Mouse (Mus musculus) CD4-positive, CD25-positive, alpha-beta regulatory T cell, adult 4 months (primary cell): ENCODE measurements around the gene Slc31a1. TPM values are rescaled to one million over a fixed set of nuclear protein-coding genes. Genes with fewer than 3 reads are reported as not detected.

Source experiments
- ATAC-seq: one replicate; pipeline ENCODE4 v1.8.0; 2017
- polyA plus RNA-seq, 2 experiments: library from polyadenylated mRNA; unstranded; fragments of 100-300 nt; shearing (Covaris generic); gene quantifications; one replicate each; pipeline ENCODE4 v1.2.1; 2017

Gene Slc31a1
- polyA plus RNA-seq, 2 experiments from 2014 or later = 7.3 to 11.7 TPM

DNA sequence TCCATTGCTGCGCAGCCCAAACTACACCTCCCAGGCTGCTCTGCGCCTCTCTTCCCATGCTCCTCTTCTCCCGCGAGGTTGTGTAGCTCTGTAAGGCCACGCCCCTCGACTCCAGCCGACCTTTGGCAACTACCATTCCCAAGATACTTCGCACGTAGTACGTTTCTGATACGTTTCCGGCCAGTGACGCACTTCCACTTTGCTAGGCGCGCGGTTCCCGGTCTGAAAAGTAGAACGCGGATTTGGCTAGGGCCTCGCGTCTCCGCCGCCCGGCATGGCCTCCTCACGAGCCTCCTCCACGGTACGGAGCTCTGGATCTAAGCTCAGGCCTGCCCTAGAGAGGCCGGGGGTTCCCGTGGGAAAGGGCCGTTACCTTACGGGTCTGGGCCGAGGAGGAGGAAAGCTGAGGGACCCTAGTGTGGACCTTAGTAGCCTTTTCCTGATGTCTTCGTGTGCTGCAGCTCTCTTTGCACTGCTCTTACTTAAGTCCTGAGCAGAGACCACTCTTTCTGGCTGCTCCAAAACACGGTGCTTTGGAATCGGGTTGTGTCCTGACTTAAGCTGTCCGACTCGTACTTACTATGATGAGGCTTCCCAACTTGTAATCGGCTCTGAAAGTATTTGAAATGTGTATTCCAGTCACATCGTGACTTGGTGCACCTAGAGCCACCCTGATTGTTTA is 48.2 kb downstream of the Slc31a1 start, which contains the start of the genes Cdc26 and Prpf4:
Cdc26 (minus strand) TSS at position 42 of the 682 bp plus-strand sequence.
Prpf4 (plus strand) TSS at position 197 of the 682 bp plus-strand sequence.
- ATAC-seq = peak; percentile 97

DNA sequence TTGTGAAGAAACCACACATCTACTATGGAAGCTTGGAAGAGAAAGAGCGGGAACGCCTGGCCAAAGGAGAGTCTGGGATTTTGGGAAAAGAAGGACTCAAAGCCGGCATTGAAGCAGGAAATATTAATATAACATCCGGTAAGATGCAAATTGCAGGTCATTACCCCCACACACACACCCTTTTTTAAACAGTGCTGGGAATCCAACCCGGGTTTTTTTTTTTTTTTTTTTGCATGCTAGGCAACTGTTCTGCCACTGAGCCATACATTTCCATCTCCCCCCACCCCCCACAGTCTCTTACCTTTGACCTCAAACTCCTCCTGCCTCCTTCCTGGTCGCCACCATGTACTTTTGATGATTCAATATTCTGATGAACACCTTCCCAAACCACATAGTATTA is 49.1 kb downstream of the Slc31a1 start:
- ATAC-seq = no peak

DNA sequence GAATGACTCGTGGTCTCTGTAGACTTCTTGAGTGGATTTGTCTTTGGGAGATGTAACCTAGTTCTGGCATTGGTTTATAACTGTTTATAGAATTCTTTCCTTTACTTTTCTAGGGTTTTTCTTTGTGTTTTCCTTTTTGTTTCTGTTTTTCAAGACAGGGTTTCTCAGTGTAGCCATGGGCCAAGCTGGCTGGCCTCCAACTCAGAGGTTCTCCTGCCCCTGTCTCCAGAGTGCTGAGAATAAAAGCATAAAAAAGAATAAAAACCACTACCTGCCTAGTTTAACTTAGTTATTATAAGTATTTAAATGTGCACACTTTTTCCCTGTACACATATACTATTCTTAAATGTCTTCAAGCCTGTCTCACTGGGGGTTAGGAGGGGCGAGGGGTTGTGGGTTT is 49.8 kb downstream of the Slc31a1 start:
- ATAC-seq = no peak

DNA sequence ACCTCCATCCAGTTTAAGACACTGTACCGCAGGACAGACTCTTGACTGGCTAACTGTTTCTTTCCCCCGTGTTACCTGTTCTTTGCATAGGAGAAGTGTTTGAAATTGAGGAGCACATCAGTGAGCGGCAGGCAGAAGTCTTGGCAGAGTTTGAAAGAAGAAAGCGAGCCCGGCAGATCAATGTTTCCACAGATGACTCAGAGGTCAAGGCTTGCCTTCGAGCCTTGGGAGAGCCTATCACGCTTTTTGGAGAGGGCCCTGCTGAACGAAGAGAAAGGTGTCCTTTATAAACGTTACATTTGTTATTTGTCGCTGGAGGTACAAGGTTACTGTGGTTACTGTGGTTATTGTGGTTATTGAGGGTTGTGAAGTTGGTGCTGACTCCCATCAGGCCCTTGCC is 51.1 kb downstream of the Slc31a1 start:
- ATAC-seq = no peak

DNA sequence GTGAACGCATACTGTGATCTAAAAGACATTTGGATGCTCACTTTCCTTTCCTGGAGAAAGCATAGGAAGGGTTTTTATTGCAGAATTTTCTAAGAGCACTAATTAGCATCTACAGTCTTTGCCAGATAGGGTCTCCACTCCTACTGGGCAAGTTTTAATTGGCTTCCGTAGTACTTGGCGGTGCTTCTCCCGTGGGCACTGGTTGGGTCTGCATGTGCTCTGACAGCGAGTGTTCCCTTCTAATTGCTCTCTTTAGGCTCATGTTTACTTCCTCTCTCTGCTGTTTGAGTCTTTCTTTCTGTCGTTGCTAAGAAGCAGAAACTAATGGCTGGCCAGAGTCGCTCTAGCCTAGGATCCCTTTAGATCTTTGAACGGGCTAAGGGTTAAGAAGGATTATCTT is 57.9 kb downstream of the Slc31a1 start:
- no peak for ATAC-seq

DNA sequence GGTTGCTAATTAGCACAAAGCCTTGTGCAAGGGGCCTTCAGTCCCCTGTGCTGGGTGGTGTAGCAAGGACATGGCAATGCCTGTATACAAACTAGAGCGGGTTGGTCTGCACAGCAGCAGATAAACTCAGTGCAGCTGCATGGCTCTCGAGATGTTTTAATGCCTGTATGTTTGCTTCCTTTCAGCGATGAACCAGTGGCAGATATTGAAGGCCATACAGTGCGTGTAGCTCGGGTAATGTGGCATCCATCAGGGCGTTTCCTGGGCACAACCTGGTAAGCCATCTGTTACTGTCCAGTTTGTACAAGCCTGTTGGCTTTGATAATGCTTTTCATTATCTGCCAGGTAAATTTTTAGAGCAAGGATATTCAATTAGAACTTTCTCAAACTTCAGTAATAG is 58.6 kb downstream of the Slc31a1 start:
- no peak for ATAC-seq

DNA sequence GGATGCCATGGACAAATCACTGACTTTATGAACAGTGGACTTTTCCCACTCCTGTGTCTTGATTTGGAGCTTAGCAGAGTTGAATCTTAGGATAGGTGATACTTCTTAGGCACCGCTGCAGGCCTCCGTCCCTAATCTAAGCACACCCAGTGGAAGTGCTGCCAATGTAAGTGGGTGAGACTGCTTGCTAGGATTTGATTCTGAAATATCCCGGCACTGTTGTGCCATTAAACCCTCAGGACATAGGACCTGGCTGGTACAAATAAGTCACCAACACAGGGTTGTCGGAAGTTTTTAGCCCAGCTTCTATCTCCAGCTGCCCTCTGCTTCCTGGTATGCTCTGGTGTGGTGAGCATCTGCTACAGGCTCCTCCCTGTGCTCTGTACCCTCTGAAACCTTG is 65.4 kb downstream of the Slc31a1 start:
- ATAC-seq = no peak

DNA sequence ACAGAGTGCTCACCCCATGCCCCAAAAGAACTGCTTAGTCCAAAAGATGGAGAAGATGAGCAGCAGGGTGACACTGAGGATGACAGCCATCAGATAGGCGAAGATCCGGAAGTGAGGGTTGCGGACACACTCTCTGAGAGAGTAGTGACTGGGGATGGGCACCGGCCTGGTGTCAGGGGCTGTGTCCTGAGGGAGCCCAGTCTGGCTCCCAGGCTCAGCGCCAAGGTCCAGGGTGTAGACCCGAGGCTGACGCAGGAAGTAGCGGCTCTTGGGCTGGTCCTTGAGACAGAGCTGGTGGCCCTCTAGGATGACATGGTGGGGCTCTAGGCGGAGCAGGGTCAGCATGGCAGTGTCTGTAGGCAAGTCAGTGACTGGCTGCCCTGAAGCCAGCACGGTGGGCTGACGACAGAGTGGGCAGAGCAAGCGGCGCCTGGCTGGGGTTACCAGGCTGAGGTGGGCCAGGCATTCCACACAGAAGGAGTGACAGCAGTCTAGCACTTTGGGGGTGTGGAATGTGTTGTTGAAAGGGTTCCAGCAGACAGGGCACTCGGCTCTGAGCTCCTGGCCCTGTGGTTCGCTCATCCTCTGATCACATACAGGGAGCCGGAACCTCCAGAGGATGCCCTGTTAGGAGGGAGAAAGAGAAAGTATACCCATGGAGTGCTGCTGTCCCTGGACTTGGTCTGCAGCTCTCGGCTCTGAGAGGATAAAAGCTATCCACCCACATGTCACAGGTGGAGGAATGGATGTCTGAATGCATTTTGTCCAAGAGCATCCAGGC is 67.6 kb downstream of the Slc31a1 start:
- no peak for ATAC-seq

DNA sequence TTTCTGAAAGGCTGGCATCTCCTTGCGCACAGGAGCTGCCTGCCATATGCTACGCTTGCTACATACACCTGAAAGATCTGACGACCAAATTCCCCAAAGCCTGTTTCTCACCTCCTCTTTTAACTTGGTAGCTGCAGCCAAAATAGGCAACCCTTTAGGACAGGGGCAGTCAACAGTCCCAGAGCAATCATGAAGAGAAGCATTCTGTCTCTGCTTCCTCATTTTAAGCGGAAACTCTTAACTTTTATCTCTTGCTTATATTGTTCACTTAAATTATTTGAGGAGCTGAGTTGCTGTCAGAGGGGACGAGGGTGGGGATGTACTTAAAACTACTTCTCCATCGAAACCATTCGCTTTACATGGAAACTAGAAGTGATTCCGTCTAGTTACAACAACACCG is 69.1 kb downstream of the Slc31a1 start:
- no peak for ATAC-seq

DNA sequence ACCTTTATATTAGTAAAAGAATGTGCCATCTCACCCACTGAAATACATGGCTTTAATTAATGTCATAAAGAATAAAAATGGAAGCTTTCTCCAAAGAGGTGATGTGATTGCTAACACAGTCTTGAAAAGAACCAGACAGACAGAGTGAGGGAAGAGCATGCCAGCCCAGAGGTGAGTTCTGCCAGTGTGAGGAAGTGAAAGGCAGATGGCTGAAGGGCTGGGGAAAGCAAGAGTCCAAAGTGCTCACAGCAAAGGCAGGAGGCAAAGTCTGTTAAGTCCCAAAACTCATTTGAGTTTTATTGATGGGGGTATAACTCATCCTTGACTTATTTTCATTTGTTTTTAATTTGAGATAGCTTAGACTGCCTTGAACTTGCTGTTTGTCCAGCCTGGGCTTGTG is 70.2 kb downstream of the Slc31a1 start:
- ATAC-seq = no peak

DNA sequence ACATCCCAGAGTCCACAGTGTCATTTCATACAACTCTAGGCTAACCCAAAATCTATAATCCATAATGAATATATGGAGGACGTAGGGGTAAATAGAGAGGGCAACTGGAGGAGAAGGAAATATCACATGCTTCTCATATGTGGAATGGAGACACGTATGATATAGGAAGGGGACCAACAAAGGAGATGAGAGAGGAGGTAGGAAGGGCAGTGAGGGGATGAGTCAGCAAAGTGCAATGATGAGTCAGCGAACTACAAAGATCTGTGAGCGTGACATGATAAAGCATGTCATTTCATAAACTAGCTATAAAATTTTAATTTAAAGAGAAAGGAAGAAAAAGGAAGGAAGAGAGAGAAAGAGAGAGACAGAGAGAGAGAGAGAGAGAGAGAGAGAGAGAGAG is 71.0 kb downstream of the Slc31a1 start:
- ATAC-seq = no peak

DNA sequence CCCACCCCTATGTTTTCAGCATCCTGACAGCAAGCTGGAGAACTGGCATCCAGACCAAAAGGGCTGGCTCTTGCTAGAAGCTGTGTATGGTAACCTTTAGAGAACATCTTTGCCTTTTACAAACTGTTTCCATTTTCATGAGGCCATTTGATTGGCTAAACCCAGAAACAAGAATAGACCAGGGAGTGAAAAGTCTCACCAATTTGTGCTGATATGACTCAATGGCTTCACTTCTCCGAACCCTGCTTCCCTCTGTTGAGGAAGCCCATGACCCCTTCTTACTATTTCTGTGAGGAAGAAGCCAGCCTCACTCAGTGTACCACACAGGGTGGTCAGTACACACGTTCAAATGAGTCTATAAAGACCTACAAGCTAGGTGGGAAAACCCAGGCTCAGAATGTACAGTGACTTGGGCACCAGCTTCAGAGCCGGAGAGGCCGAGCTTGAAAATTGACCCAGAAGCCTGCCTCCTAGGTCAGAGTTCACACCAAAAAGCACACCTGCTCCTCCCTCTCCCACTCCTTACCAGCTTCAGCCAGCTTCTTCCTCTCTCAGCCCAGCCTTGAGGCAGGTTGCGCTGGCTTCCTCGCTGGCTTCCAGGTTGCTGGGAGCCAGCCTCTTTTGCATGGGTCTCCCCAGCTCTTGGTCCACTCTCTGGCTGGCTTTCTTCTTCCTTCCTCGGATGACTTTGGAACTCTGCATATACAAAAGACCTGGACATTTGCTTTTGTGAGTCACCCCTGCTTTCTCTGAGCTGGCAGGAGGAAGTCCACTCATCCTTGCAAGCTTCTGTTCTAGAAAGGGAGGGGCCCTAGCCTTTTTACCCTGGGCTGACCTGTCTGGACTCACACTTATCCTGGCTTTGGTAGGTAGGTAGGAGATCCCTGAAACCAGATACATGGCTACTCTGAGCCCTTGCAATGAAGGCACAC is 73.7 kb downstream of the Slc31a1 start:
- ATAC-seq = no peak

DNA sequence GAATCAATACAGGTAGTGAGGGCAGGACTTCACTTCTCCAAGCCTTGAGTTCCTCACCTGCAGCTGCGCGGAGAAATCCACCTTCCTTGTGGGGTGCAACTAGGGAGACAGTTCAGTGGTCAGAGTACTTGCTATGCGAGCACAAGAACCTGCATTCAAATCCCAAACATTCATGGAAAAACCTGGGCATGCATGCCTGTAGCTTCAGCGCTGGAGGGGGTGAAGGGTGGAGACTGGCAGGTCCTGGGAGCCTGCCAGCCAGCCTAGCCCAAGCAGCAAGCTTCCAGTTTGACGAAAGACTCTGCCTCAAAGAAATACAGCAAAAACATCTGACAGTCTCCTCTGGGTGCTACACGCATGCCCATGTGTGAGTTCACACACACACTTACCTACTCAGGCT is 74.6 kb downstream of the Slc31a1 start, which contains the start of gene Rnf183:
Rnf183 (minus strand) TSS at position 172 of the 400 bp plus-strand sequence.
- no peak for ATAC-seq

DNA sequence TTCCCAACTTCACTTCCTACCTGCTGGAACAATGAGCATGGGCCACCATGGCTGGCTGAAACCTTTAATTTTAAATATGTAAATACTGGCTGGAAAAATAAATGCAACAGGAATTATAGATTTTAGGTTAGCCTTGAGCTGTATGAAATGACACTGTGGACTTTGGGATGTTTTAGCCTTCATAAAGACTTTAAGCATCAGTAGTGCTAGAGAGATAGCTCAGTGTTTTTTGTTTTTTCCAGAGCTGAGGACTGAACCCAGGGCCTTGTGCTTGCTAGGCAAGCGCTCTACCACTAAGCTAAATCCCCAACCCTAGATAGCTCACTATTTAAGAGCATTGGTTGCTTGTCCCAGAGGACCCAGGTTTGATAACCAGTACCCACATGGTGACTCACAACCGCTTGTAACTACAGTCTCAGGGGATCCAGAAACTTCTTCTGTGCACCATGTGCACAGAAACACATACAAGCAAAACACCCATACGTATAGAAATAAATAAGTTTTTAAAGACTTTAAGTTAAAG is 76.8 kb downstream of the Slc31a1 start:
- no peak for ATAC-seq

DNA sequence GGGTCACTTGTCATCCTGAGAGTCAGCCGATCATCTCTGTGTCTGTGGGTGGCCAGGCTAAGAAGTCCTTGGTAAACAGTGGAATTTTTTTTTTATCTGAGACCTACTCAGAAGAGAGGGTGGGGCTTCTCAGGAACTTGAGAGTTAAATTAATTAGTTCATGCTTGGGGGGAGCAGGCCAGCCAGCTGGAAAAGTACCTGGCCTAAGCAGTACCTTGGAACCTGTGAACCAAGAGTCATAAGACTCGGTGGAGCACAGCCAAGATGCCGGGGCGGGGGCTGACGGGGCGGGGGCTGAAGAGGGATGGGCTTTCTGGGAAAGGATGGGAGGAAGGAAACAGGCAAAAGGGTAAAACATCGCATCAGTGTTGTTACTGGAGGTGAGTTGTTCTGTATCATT is 77.3 kb downstream of the Slc31a1 start:
- no peak for ATAC-seq

DNA sequence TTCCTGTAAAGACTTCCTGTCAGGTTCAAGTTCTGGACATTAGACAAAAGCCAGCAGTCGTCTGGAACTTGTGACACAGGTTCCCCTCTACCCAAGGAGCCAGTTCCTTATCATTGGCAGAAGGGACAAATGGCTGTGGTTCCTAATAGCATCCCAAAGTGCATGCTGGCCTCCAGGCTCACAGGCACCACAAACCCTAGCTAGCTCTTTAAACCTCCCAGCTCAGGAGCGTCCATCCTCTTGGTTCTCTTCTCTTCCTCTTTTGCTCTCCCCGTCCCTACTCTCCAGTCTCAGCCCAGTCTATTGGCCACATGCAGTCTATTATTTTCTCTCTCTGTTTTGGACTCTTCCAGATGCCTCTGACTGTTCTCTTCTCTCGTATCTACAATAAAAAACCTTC is 79.3 kb downstream of the Slc31a1 start:
- no peak for ATAC-seq

DNA sequence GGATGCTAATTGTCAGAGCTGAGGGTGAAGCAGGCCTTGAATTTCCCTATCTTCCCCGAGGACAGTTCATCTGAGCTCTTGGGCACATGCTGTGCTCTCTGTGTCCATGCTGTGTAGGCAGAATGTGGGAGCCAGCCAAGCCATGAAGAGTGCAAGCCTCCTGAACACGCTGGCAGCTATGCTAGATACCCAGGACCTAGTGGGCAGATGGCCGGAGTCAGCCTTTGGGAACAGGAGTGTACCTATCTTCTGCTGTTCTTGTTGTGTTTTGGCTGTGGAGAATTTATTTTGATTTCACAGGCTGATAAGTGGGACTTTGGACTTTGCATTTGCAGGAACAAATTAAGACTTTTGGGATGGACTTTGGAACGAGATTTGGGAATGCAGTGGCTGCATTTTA is 80.0 kb downstream of the Slc31a1 start:
- no peak for ATAC-seq

DNA sequence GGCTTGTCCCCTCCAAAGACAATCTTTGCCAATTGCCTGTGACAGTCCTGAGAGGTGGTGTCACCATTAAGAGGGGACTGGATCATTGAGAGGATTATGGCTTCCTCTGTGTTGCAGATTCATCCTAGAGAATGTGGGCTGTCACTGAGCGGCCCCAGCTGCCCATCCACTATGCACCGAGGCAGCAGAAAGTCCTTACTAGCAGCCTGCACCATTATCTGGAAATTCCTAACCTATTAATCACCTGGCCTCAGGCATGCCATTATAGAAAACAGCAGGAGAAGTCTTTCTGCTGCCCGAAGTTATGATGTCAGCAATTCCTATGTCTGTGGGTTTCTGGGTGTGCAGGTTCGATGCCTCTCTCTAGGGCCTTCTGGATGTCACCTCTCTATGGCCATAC is 80.5 kb downstream of the Slc31a1 start:
- no peak for ATAC-seq
